Comparison of ENCODE assay signal across 9 mouse cellular contexts in the genomic region with DNA sequence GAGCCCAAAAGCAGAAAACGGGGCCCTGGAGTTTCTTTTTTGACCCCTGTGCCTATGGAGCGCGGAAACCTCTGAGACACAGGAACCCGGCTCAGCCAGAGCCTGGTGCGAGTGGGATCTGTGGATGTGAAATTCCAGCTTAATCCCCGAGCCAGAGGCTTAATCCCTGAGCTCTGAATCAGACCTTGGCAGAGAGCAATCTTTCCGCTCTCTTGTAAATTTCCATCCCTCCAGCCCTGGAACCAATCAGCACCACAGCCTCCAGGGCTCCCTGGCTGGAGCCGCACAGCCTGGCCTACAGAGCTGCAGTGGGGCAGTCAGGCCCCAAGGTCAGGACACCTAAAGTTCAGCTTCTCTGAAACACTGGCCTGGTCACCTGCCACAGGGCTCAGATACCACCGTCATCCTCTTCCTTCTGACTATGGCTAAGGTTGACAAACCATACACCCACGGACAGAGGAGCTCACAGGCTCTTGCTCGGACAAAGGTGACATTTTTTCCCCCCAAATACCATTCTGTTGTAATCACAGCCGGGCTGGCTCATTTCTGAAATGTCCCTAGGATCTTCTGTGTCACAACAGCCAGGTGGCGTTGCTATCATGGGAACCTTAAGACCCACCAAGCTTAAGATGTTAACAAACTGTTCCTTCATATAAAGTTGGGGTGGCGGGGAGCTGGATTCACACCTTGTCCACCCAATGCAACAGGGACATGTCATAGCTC.
DNase-seq lines count a peak whose midpoint lies in the region; ATAC-seq lines count a peak whose summit lies in the region.
"Had no signal": no experiment of that assay in that cellular context is flagged by ENCODE, and none has a peak within 500 bp of the region (broad histone marks: within the 10 kb centered on the region; RNA-seq: fewer than 3 reads in every experiment).

No protein-coding gene starts in this region.

- WGBS in neural tube, embryonic 15.5 days: 86% methylated on average over 14 of the region's 14 CpGs

- no peak overlapping the region for H3K9ac ChIP-seq in neural tube, embryonic 15.5 days (replicated peaks)

- H3K27me3 ChIP-seq in neural tube, embryonic 15.5 days (replicated peaks): no peaks in the 10 kb centered on the region

- intact Hi-C loops in gastrocnemius, postnatal 36 days (cut with DNase I): no loop called here

- DNase-seq in adrenal gland, adult (ENCODE audit: inconsistent age in 2 of 2, low spot score in 1 of 2): peak; percentile 64 to 84
- no peak for DNase-seq in adrenal gland, postnatal 4 days (ENCODE audit: low spot score in 2 of 2)
- DNase-seq in adipocyte (ENCODE audit: low spot score): peak; percentile 40
- DNase-seq in gastrocnemius, postnatal 36 days: peak; percentile 58 to 78
- DNase-seq in kidney, postnatal 25 days: peak; percentile 21 to 68
- no peak for DNase-seq in right cerebral cortex, postnatal 10 days (ENCODE audit: low spot score in 2 of 2)
- no peak for DNase-seq in thymus, postnatal 14 days
- DNase-seq: layer of hippocampus, postnatal 36 days had no signal

- no peak overlapping the region for H3K27ac ChIP-seq in neural tube, embryonic 15.5 days (replicated peaks)

- H3K4me1 ChIP-seq in neural tube, embryonic 15.5 days: no peaks in the 10 kb centered on the region

- no peak overlapping the region for H3K4me2 ChIP-seq in neural tube, embryonic 15.5 days

- H3K36me3 ChIP-seq in neural tube, embryonic 15.5 days: no peaks in the 10 kb centered on the region

- H3K9me3 ChIP-seq in neural tube, embryonic 15.5 days (replicated peaks): no peaks in the 10 kb centered on the region

- no peak for ATAC-seq in neural tube, embryonic 15.5 days (ENCODE audit: low FRiP score)

- H3K4me3 ChIP-seq in neural tube, embryonic 15.5 days (replicated peaks): no peak overlapping the region

Comparison
In these comparisons a context has a peak if more than half of its experiments do, and no peak if none do; other contexts are left out.
1. DNase-seq: peak in adrenal gland, adult (2 of 2), adipocyte (single experiment), gastrocnemius, postnatal 36 days (2 of 2) and kidney, postnatal 25 days (2 of 2); none in adrenal gland, postnatal 4 days (0 of 2), right cerebral cortex, postnatal 10 days (0 of 2) and thymus, postnatal 14 days (single experiment).